Mouse (Mus musculus) activated CD4-positive, CD25-positive, alpha-beta regulatory T cell (primary cell): ENCODE results near the gene Igfbp3. TPM values are rescaled to one million over a fixed set of nuclear protein-coding genes. Genes with fewer than 3 reads are reported as not detected.

Experiments
- polyA plus RNA-seq, 2 experiments: library from polyadenylated mRNA; unstranded; fragments of 100-300 nt; shearing (Covaris generic); gene quantifications; one replicate each; pipeline ENCODE4 v1.2.1; 2017

The Igfbp3 gene
- not detected for polyA plus RNA-seq

GRCm38 (mm10) chr11:7213501-7214341, at the start of gene Igfbp3:
Igfbp3 (minus strand) TSS chr11:7213923.

GRCm38 (mm10) chr11:7197491-7197941, 16.2 kb downstream of the Igfbp3 start, which contains the start of gene Igfbp1:
Igfbp1 (plus strand) TSS chr11:7197782.

DNA sequence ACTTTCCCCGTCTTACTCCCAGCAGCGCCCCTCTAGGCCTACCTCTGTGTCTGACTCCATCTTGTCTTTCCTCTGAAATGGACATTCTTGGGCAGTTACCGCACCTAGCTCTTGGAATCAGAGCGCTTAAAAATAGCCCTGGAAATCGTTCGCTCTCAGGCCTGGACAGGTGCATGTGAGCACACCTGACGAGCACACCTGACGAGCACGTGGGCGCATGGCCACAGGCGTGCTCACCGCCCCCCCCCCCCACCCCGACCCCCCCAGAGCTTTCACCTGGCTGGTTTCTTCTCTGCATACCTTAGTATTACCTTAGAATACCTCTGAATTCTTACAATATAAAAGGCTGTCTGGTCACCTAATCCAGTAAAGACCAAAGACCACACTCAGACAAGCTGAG, 25.3 kb downstream of the Igfbp3 start, which contains the start of gene Gm11985:
Gm11985 (minus strand) TSS at position 101 of the 400 bp plus-strand sequence.

Other genes with a start within 250 kb of the Igfbp3 start
- gene Adcy1, start 150.4 kb downstream of the Igfbp3 start, polyA plus RNA-seq, result under 1 TPM in 1 of 2 experiments, not detected in 1; 0.18 TPM
- not detected for gene Gm11985, start 25.4 kb downstream of the Igfbp3 start, polyA plus RNA-seq
- not detected for gene Igfbp1, start 16.1 kb downstream of the Igfbp3 start, polyA plus RNA-seq